Mouse (Mus musculus) G1E (cell line): ENCODE measurements at regions not wholly inside any gene's neighbourhood (a gene's known extent, or its start where the extent isn't known, plus 50 kb on each side); places are given as distances from the start of the nearest gene placed in this dataset.

Experiments
- CTCF ChIP-seq: IDR thresholded peaks from 2 replicates; pipeline ENCODE4 v1.5.1; 2012; ENCODE audit warnings: low read depth, low read length, inconsistent platforms, mixed read lengths
- GATA1 ChIP-seq: IDR thresholded peaks from 2 replicates; pipeline ENCODE4 v1.6.1; 2012; ENCODE audit warnings: borderline replicate concordance, low read length, inconsistent platforms, mixed read lengths
- GATA2 ChIP-seq: IDR thresholded peaks from 2 replicates; pipeline ENCODE4 v1.6.1; 2012; ENCODE audit warnings: low read depth, low read length, inconsistent platforms, borderline replicate concordance
- POLR2AphosphoS5 ChIP-seq: IDR thresholded peaks from 2 replicates; pipeline ENCODE4 v1.6.1; 2012; ENCODE audit warnings: low read depth, low read length, inconsistent platforms; ENCODE audit not compliant: insufficient replicate concordance
- TAL1 ChIP-seq: conservative IDR thresholded peaks from 2 replicates; pipeline ENCODE4 v1.6.1; 2012; ENCODE audit warnings: low read depth, low read length, inconsistent platforms, mixed read lengths

GRCm38 (mm10) chr13:28502171-28502570 is 244.8 kb downstream of the Gm11361 start:
- TF ChIP-seq GATA2 (no peak), CTCF (no peak), GATA1 (no peak), TAL1 (no peak), POLR2AphosphoS5 (no peak)
